Mouse (Mus musculus) myocyte (in vitro differentiated cells): ENCODE data around the gene Tmem63c. TPM values are rescaled to one million over a fixed set of nuclear protein-coding genes. Genes with fewer than 3 reads are reported as not detected.
A peak's percentile ranks its signal among the peaks of the same experiment; 100 is the strongest.

Experiments
- H3K27me3 ChIP-seq: one replicate; pipeline ENCODE4 v1.6.1; 2011; ENCODE audit not compliant: control insufficient read depth, insufficient read depth, insufficient read length
- H3K36me3 ChIP-seq: one replicate; pipeline ENCODE4 v1.6.1; 2011; ENCODE audit not compliant: control insufficient read depth, insufficient read depth
- H3K4me2 ChIP-seq: one replicate; pipeline ENCODE4 v1.6.1; 2011; ENCODE audit warnings: low read depth, control low read depth
- H3K4me3 ChIP-seq: one replicate; pipeline ENCODE4 v1.5.1; 2011; ENCODE audit warnings: mild to moderate bottlenecking, control low read depth, moderate library complexity
- H3K79me2 ChIP-seq: one replicate; pipeline ENCODE4 v1.6.1; 2011; ENCODE audit not compliant: control insufficient read depth, insufficient read depth
- H3ac ChIP-seq: one replicate; pipeline ENCODE4 v1.6.1; 2011; ENCODE audit not compliant: control insufficient read depth, insufficient read length
- CEBPB ChIP-seq: IDR thresholded peaks from 2 replicates; pipeline ENCODE4 v1.6.1; 2011; ENCODE audit warnings: mild to moderate bottlenecking, moderate library complexity; ENCODE audit not compliant: poor library complexity, insufficient read depth, severe bottlenecking
- E2F4 ChIP-seq: IDR thresholded peaks from one replicate; pipeline ENCODE4 v1.6.1; 2011; ENCODE audit warnings: mild to moderate bottlenecking, control low read depth, moderate library complexity; ENCODE audit not compliant: insufficient read depth
- MAX ChIP-seq: IDR thresholded peaks from one replicate; pipeline ENCODE4 v1.6.1; 2011; ENCODE audit warnings: low read depth, mild to moderate bottlenecking, control low read depth
- MYOD1 ChIP-seq, 3 experiments: IDR thresholded peaks; one replicate each; pipeline ENCODE4 v1.6.1; 2011; ENCODE audit warnings: control low read depth in 2 of 3, low read depth in 2 of 3, mild to moderate bottlenecking in 2 of 3, moderate library complexity in 1 of 3; ENCODE audit not compliant: insufficient read length in 2 of 3, control insufficient read depth in 1 of 3
- MYOG ChIP-seq, 3 experiments: IDR thresholded peaks; one replicate each; pipeline ENCODE4 v1.6.1; 2011; ENCODE audit warnings: control low read depth in 2 of 3, low read depth in 2 of 3, mild to moderate bottlenecking in 2 of 3; ENCODE audit not compliant: insufficient read length in 2 of 3, control insufficient read depth in 1 of 3, insufficient read depth in 1 of 3
- POLR2A ChIP-seq: IDR thresholded peaks from one replicate; pipeline ENCODE4 v1.6.1; 2011; ENCODE audit warnings: low read depth, mild to moderate bottlenecking, control low read depth, moderate library complexity; ENCODE audit not compliant: insufficient read length
- POLR2AphosphoS2 ChIP-seq: IDR thresholded peaks from one replicate; pipeline ENCODE4 v1.6.1; 2011; ENCODE audit warnings: low read depth, control low read depth; ENCODE audit not compliant: insufficient read length
- REST ChIP-seq: IDR thresholded peaks from one replicate; pipeline ENCODE4 v1.6.1; 2011; ENCODE audit warnings: mild to moderate bottlenecking, control low read depth, moderate library complexity; ENCODE audit not compliant: insufficient read depth, insufficient read length
- SRF ChIP-seq: IDR thresholded peaks from one replicate; pipeline ENCODE4 v1.6.1; 2011; ENCODE audit warnings: low read depth; ENCODE audit not compliant: control insufficient read depth, insufficient read length
- TCF12 ChIP-seq: IDR thresholded peaks from one replicate; pipeline ENCODE4 v1.6.1; 2011; ENCODE audit warnings: mild to moderate bottlenecking, control low read depth; ENCODE audit not compliant: poor library complexity, insufficient read depth, severe bottlenecking
- TCF3 ChIP-seq: IDR thresholded peaks from one replicate; pipeline ENCODE4 v1.6.1; 2011; ENCODE audit warnings: low read depth, control low read depth; ENCODE audit not compliant: insufficient read length
- USF1 ChIP-seq: IDR thresholded peaks from one replicate; pipeline ENCODE4 v1.6.1; 2011; ENCODE audit warnings: low read depth, mild to moderate bottlenecking, control low read depth, moderate library complexity
- polyA plus RNA-seq: library from polyadenylated mRNA; unstranded; fragments of >200 nt; fragmentation: generic; extraction: Trizol; gene quantifications from one replicate; pipeline ENCODE4 v1.2.1, GENCODE M21; 2012; ENCODE audit warnings: missing spikeins

Tmem63c gene
- polyA plus RNA-seq, 1 experiment, result not detected

DNA sequence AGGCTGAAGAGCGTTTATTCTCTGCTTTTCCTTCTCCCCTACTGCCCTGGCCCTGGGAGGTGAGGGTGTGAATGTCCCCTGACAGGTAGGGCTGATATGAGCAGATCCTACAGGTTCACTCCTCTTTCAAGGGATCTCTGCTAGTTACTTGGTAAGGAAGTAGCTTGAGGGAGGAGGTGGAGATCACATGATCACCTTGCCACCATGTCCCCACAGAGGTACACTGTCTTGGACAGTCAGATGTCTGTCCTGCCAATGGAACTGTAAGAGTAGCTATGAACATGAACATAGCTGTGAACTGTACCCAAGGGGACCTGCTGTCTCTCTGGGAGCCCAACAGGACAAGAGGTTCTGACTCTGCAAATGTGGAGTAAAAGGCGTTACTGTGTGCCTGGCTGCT, 6.9 kb downstream of the Tmem63c start:
- H3K36me3 ChIP-seq, result no peaks in the 10 kb centered on the region
- H3K79me2 ChIP-seq, result no peaks in the 10 kb centered on the region
- no peak for TF ChIP-seq SRF
- TF ChIP-seq MYOD1 (IDR thresholded peaks at IDR 0.05; ENCODE audit: control insufficient read depth in 1 of 3, insufficient read length in 2 of 3, low read depth in 2 of 3), result no peak
- TF ChIP-seq E2F4, result no peak
- TF ChIP-seq MYOG (IDR thresholded peaks at IDR 0.05; ENCODE audit: control insufficient read depth in 1 of 3, insufficient read depth in 1 of 3, insufficient read length in 2 of 3, low read depth in 2 of 3), result no peak
- TF ChIP-seq CEBPB, result no peak
- TF ChIP-seq TCF12, result no peak
- TF ChIP-seq USF1, result no peak
- TF ChIP-seq REST, result no peak
- TF ChIP-seq POLR2AphosphoS2, result no peak
- no peak for TF ChIP-seq TCF3
- no peak for TF ChIP-seq MAX
- no peak for TF ChIP-seq POLR2A
- peaks cover 59% of the 10 kb centered on the region for H3K27me3 ChIP-seq
- no peak overlapping the region for H3ac ChIP-seq
- no peak overlapping the region for H3K4me3 ChIP-seq
- H3K4me2 ChIP-seq, result no peak overlapping the region

DNA sequence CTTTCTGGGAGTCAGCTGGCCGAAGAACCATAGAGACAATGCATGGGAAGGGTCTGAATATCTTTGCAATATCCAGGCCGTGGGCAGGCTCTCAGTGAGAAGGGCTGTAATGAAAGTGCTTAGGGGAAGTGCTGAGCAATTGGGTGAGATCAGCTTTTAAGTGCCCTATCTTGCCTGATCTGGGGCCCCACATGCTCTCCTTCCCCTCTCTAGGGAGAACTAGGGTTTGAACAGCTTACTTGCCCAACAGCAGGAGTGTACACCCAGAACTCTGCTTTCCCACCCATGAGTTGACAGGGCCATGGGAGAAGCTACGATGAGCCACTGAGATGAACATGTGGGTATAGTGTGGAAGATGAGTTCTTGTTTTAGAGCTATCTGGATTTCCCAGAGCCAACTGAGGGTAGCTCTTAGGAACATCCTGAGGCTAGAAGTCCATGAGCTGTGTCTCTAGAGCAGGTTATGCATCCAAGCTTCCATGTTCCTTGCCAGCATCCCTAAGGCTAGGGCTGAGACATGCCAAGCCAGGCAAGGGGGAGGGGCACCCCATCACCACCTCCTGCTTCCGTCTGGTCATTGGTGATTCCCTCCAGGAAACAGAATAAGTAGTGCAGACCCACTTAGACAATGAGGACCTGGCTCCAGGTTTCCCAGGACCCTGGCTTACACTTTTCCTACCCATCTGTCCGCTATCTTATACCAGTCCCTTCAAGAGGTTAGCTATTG, 8.3 kb downstream of the Tmem63c start:
- TF ChIP-seq CEBPB (no peak), TCF12 (no peak)
- no peak overlapping the region for H3K4me2 ChIP-seq
- no peak overlapping the region for H3K4me3 ChIP-seq
- peaks cover 46% of the 10 kb centered on the region for H3K27me3 ChIP-seq
- H3ac ChIP-seq, result no peak overlapping the region
- H3K79me2 ChIP-seq, result no peaks in the 10 kb centered on the region
- no peaks in the 10 kb centered on the region for H3K36me3 ChIP-seq

DNA sequence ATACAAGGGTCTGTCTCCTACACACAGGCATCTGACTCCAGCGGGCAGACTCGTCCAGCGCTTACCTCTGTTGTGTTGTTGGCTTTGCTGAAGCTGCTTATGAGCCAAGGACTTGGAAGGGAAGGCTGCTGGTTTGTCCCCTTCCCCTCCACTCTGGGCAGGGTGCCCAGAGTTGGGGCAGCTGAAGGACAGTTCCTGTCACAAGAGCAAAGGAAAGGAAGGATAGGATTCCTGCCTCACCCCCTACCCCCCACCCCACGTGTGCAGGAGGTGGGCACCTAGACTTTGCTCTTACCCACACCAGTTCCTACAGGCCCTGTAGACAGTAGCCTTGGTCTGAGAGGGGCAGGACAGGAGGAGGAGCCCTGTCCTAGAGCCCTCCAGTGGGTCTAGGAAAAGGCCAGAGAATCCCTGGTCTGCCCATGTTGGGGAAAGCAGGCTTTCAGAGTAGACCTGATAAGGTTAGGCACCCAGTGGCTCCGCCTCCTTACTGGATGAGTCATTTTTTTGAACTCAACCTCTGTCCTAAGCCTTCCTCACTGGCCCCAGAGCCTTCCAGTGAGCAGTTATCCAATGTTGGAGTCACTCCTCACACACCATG, 10.1 kb downstream of the Tmem63c start:
- H3K79me2 ChIP-seq, result no peaks in the 10 kb centered on the region
- no peak overlapping the region for H3K4me3 ChIP-seq
- H3K4me2 ChIP-seq, result no peak overlapping the region
- no peaks in the 10 kb centered on the region for H3K36me3 ChIP-seq
- H3K27me3 ChIP-seq, result peaks cover 29% of the 10 kb centered on the region
- no peak overlapping the region for H3ac ChIP-seq
- TF ChIP-seq E2F4, result no peak
- no peak for TF ChIP-seq CEBPB
- no peak for TF ChIP-seq SRF
- no peak for TF ChIP-seq MYOG (IDR thresholded peaks at IDR 0.05; ENCODE audit: control insufficient read depth in 1 of 3, insufficient read depth in 1 of 3, insufficient read length in 2 of 3, low read depth in 2 of 3)
- no peak for TF ChIP-seq USF1
- TF ChIP-seq POLR2AphosphoS2, result no peak
- TF ChIP-seq POLR2A, result no peak
- TF ChIP-seq TCF3, result no peak
- TF ChIP-seq MAX, result no peak

DNA sequence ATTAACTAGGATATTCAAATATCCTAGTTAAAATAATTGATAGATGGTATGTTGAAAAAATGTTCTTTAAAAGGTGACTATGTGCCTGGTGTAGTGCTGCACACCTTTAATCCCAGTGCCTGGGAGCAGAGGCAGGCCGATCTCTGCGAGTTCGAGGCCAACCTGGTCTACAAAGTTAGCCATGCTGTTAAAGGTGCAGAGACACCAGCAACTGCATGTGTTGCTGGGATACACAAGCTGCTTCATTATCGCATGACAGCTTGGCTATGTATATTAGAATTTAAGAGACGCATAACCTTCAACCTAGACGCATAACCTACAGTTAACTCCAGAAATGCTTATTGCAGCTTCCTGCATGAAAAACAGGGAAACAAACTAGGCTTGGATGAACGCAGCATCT, 15.5 kb downstream of the Tmem63c start:
- H3K79me2 ChIP-seq, result no peaks in the 10 kb centered on the region
- H3K36me3 ChIP-seq, result no peaks in the 10 kb centered on the region
- H3K27me3 ChIP-seq, result no peaks in the 10 kb centered on the region
- no peak overlapping the region for H3ac ChIP-seq
- H3K4me3 ChIP-seq, result no peak overlapping the region
- TF ChIP-seq TCF3, result no peak
- TF ChIP-seq E2F4, result no peak
- TF ChIP-seq SRF, result no peak
- no peak for TF ChIP-seq MAX
- TF ChIP-seq MYOD1 (IDR thresholded peaks at IDR 0.05; ENCODE audit: control insufficient read depth in 1 of 3, insufficient read length in 2 of 3, low read depth in 2 of 3), result no peak
- no peak for TF ChIP-seq USF1
- TF ChIP-seq REST, result no peak
- no peak for TF ChIP-seq TCF12
- no peak for TF ChIP-seq CEBPB
- no peak for TF ChIP-seq POLR2A
- no peak for TF ChIP-seq MYOG (IDR thresholded peaks at IDR 0.05; ENCODE audit: control insufficient read depth in 1 of 3, insufficient read depth in 1 of 3, insufficient read length in 2 of 3, low read depth in 2 of 3)
- H3K4me2 ChIP-seq, result no peak overlapping the region

DNA sequence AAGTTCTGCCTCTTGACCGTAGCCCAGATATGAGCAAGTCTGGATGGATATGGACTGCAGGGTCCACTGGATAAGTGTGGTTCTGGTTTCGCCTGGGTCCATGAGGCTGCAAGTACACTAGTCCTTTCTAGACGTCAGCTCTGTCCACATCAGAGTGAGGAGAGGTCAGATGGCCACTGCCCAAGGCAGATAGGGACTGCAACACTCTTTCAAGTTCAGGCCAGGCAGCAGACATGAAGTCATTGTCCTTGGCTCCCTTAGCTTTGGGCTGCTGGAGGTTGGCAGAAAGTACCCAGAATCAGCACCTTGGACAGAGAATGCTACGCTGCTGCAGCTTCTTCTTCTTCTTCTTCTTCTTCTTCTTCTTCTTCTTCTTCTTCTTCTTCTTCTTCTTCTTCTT, 19.0 kb downstream of the Tmem63c start:
- Histone ChIP-seq H3K36me3 (no peaks in the 10 kb centered on the region), H3K4me2 (no peak overlapping the region), H3K79me2 (no peaks in the 10 kb centered on the region), H3K27me3 (peaks cover 14% of the 10 kb centered on the region), H3ac (no peak overlapping the region), H3K4me3 (no peak overlapping the region)
- TF ChIP-seq REST (peak; percentile 71), TCF3 (no peak)
